Mouse (Mus musculus): ENCODE measurements at regions not wholly inside any gene's neighbourhood (a gene's known extent, or its start where the extent isn't known, plus 50 kb on each side); places are given as distances from the start of the nearest gene placed in this dataset.
"Not testable (repeated sequence)": the region's sequence is repeated elsewhere in the genome, so short reads cannot be mapped to it uniquely, and the experiment has no call there.

GRCm38 (mm10) chr12:18207941-18208340, 306.4 kb upstream of the 5730507C01Rik start:
- not testable (repeated sequence) for ATAC-seq (ENCODE audit: insufficient read depth)

GRCm38 (mm10) chr12:18216432-18216926, 297.8 kb upstream of the 5730507C01Rik start:
- not testable (repeated sequence) for H3K36me3 ChIP-seq (ENCODE audit: insufficient read depth); H3K4me3 ChIP-seq (ENCODE audit: low read depth, low read length); H3K4me1 ChIP-seq (ENCODE audit: insufficient read depth); DNase-seq; H3K27me3 ChIP-seq (ENCODE audit: insufficient read depth, low read length); H3K9me3 ChIP-seq (ENCODE audit: low read depth, low read length); H3K27ac ChIP-seq (ENCODE audit: low read depth); H3K4me2 ChIP-seq; ATAC-seq (ENCODE audit: insufficient read depth); H3K9ac ChIP-seq
- WGBS: 87% methylated on average over 13 of the region's 16 CpGs

More at GRCm38 (mm10) chr12:18207941-18208340, 306.4 kb upstream of the 5730507C01Rik start:
- not testable (repeated sequence) for H3K27ac ChIP-seq (ENCODE audit: low read depth); H3K36me3 ChIP-seq (ENCODE audit: insufficient read depth); H3K27me3 ChIP-seq (ENCODE audit: insufficient read depth, low read length); H3K4me3 ChIP-seq (ENCODE audit: low read depth, low read length); DNase-seq; H3K4me2 ChIP-seq; H3K9me3 ChIP-seq (ENCODE audit: low read depth, low read length); H3K4me1 ChIP-seq (ENCODE audit: insufficient read depth); H3K9ac ChIP-seq
- WGBS: 81% methylated on average over 1 of the region's 1 CpGs

GRCm38 (mm10) chr12:18224516-18224915, 289.8 kb upstream of the 5730507C01Rik start:
- TF ChIP-seq CTCF (IDR thresholded peaks at IDR 0.05; ENCODE audit: low read depth): no peak
- peaks cover 11% of the 10 kb centered on the region; the same call in 1 of the 2 replicates for H3K9me3 ChIP-seq (ENCODE audit: low read depth, low read length)
- WGBS: 82% methylated on average over 6 of the region's 6 CpGs
- H3K4me2 ChIP-seq: no peak overlapping the region
- ATAC-seq (ENCODE audit: insufficient read depth): no peak
- no peaks in the 10 kb centered on the region for H3K36me3 ChIP-seq (ENCODE audit: insufficient read depth)
- peak; percentile 1 for DNase-seq
- H3K4me3 ChIP-seq (ENCODE audit: low read depth, low read length): no peak overlapping the region
- H3K4me1 ChIP-seq (ENCODE audit: insufficient read depth): no peaks in the 10 kb centered on the region
- no peak overlapping the region for H3K27ac ChIP-seq (ENCODE audit: low read depth)
- H3K9ac ChIP-seq: no peak overlapping the region
- no peaks in the 10 kb centered on the region for H3K27me3 ChIP-seq (ENCODE audit: insufficient read depth, low read length)

GRCm38 (mm10) chr12:18226691-18227090, 287.6 kb upstream of the 5730507C01Rik start:
- no peak overlapping the region for H3K27ac ChIP-seq (ENCODE audit: low read depth)
- no peak for DNase-seq
- ATAC-seq (ENCODE audit: insufficient read depth): no peak
- no peaks in the 10 kb centered on the region for H3K36me3 ChIP-seq (ENCODE audit: insufficient read depth)
- no peaks in the 10 kb centered on the region for H3K4me1 ChIP-seq (ENCODE audit: insufficient read depth)
- WGBS: 87% methylated on average over 10 of the region's 10 CpGs
- no peaks in the 10 kb centered on the region for H3K27me3 ChIP-seq (ENCODE audit: insufficient read depth, low read length)
- no peak overlapping the region for H3K9ac ChIP-seq
- H3K4me3 ChIP-seq (ENCODE audit: low read depth, low read length): no peak overlapping the region
- peaks cover 12% of the 10 kb centered on the region; the same call in 1 of the 2 replicates for H3K9me3 ChIP-seq (ENCODE audit: low read depth, low read length)
- no peak for TF ChIP-seq CTCF (IDR thresholded peaks at IDR 0.05; ENCODE audit: low read depth)
- H3K4me2 ChIP-seq: no peak overlapping the region

GRCm38 (mm10) chr12:18231896-18232295, 282.4 kb upstream of the 5730507C01Rik start:
- ATAC-seq (ENCODE audit: insufficient read depth); H3K4me2 ChIP-seq; H3K4me3 ChIP-seq (ENCODE audit: low read depth, low read length); H3K27me3 ChIP-seq (ENCODE audit: insufficient read depth, low read length); H3K9ac ChIP-seq; DNase-seq; H3K4me1 ChIP-seq (ENCODE audit: insufficient read depth); H3K36me3 ChIP-seq (ENCODE audit: insufficient read depth); H3K27ac ChIP-seq (ENCODE audit: low read depth); H3K9me3 ChIP-seq (ENCODE audit: low read depth, low read length): not testable (repeated sequence)
- whole genome bisulfite sequencing: 88% methylated on average over 5 of the region's 5 CpGs

GRCm38 (mm10) chr12:18236330-18236729, 278.0 kb upstream of the 5730507C01Rik start:
- H3K4me1 ChIP-seq (ENCODE audit: insufficient read depth); ATAC-seq (ENCODE audit: insufficient read depth); H3K4me2 ChIP-seq; H3K36me3 ChIP-seq (ENCODE audit: insufficient read depth); H3K9ac ChIP-seq; H3K27ac ChIP-seq (ENCODE audit: low read depth); H3K4me3 ChIP-seq (ENCODE audit: low read depth, low read length); H3K27me3 ChIP-seq (ENCODE audit: insufficient read depth, low read length); DNase-seq: not testable (repeated sequence)
- H3K9me3 ChIP-seq (ENCODE audit: low read depth, low read length): peaks cover 26% of the 10 kb centered on the region; the same call in 1 of the 2 replicates

GRCm38 (mm10) chr12:18237549-18237948, 276.8 kb upstream of the 5730507C01Rik start:
- no peak for ATAC-seq (ENCODE audit: insufficient read depth)
- no peaks in the 10 kb centered on the region for H3K27me3 ChIP-seq (ENCODE audit: insufficient read depth, low read length)
- peaks cover 24% of the 10 kb centered on the region; the same call in 1 of the 2 replicates for H3K9me3 ChIP-seq (ENCODE audit: low read depth, low read length)
- H3K27ac ChIP-seq (ENCODE audit: low read depth): no peak overlapping the region
- H3K36me3 ChIP-seq (ENCODE audit: insufficient read depth): no peaks in the 10 kb centered on the region
- no peak for DNase-seq
- H3K4me1 ChIP-seq (ENCODE audit: insufficient read depth): no peaks in the 10 kb centered on the region
- no peak overlapping the region for H3K4me3 ChIP-seq (ENCODE audit: low read depth, low read length)
- no peak overlapping the region for H3K9ac ChIP-seq
- H3K4me2 ChIP-seq: no peak overlapping the region
- no peak for TF ChIP-seq CTCF (IDR thresholded peaks at IDR 0.05; ENCODE audit: low read depth)
- 73% methylated on average over 9 of the region's 9 CpGs for WGBS
